Mouse (Mus musculus): ENCODE measurements around the gene Gcfc2.

The Gcfc2 gene

DNA sequence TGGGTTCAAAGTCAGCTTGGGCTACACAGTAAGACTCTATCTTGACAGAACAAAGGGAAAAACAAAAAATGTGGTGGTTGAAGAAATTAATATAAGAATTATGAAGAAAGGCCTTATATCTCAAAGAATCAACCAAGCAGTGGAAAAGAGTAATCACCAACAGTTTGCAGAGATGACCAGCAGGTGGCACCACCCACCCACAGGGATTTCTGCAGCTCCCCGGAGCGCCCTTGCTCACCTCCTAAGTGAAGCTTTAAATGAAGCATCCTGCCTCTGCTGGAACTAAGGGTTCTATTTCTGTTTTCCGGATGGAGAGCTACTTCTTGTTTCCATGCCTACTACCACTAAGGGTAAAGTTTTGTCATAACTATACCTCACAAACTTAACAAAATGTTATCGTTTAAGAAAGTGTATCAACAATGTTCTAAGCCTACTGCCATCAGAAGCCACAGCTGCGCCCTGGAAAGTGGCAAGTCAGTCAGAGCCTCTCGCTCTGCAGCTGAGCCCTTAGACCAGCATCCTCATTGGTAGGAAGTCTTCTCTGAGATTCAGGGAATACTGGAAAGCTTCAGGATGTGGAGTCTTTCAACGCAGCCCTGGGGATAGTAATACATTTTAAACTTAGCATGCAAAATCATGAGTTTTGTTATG is 52.6 kb downstream of the Gcfc2 start:
- DNase-seq (ENCODE audit: low spot score): peak; percentile 42

DNA sequence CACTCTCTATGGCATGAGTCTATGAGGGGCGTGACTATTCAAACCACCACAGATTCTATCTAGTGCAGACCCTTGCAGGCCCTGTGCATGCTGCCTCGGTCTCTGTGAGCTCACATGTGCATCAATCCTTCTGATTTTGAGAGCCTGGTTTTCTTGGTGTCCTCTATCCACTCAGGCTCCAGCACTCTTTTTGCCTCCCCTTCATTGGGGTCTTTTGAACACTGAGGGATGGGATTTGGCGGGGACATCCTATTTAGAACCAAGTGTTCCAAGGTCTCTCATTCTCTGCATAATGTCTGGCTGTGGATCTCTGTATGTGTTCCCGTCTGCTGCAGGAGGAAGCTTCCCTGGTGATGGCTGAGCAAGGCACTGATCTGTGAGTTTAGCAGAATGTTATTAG is 55.8 kb downstream of the Gcfc2 start:
- no peak for DNase-seq (ENCODE audit: low spot score)

DNA sequence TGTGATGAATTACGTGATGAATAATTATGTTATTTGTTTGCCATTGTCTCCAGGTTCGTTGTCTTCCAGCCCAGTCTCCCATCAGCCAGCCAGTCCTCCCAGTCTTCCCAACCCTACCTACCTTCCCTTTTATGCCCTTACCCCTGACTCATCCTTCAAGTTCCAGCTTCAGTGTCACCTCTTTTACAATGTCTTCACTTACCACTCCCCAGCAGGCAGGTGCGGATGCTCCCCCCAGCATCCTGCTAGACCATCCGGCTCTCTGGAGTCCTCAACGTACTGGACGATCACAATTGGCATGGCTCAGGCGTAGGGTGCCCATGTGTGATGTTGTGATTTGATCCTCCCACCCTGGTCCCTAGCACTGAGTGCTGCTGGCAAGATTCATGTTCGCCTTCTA is 62.7 kb downstream of the Gcfc2 start:
- no peak for DNase-seq (ENCODE audit: low spot score)

DNA sequence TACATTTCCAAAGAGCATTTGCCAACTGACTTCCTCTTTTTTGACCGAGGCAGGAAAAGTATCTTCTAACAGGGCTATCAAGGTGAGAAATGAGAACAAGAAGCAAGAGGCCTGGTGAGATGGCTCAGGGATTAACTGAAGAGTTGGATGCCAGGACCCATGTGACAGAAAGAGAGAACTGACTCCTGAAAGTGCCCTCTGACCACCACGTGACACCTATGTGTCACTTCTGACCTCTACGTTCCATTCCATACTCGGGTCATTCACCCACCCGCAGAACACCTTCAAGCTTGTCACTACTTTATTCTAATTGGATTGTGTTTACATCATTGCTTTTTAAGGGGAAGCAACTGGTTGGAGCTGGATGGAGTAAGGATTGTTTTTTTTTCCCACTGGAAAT is 63.1 kb downstream of the Gcfc2 start:
- no peak for DNase-seq (ENCODE audit: low spot score)

DNA sequence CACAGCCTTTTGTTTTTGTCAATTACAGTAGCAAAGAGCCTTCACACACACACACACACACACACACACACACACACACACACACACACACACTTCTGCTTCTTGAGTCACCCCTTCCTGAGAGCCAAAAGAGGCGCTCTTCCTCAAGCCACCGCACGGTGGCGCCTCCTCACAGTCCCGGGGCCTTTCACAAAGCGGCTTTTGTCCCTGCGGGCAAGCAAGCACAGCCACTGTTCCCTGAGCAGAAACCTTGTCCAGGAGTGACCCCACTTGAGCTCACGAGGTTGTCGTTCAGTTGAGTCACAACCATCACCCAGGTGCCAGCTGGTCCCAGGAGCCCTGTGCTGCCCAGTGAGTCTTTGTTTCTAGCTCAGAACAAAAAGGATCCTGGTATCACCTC is 63.5 kb downstream of the Gcfc2 start:
- DNase-seq (ENCODE audit: low spot score): peak; percentile 44

DNA sequence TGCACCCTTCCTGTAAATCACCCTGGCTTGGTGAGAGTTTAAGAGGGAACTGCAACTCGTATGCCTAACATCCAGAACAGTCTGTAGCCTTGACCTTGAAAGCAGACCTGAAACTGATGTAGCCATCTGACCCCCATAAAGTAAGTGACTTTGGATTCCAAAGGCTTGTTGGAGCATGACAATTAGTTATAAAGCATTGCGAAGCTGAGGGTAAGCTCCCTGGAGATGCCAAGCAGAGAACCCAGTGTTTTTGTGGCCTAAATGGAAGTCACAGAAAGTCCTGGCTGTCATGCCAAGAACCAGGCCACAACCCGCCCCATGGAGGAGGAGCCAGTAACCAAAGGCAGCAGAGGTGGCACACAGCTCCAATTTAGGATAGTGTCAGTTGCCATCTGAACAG is 64.1 kb downstream of the Gcfc2 start:
- no peak for DNase-seq (ENCODE audit: low spot score)

DNA sequence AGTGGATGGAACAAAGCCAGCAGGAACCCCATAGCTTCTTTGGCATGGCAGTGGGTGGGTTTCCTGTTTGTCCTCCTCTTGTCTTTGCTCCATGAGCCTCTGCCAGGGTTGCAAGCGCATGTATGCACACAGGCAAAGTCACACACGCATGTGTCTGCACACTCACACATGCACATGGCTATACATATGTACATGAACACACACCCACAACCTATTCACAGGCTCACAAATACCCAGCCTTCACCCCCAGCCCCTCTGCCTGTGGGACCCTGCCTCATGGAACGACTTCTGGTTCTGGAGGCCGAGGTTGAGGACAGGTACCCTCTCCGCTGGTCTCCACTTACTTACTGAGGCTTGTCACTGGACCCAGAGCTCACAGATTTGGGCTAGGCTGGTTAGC is 64.9 kb downstream of the Gcfc2 start:
- DNase-seq (ENCODE audit: low spot score): no peak

DNA sequence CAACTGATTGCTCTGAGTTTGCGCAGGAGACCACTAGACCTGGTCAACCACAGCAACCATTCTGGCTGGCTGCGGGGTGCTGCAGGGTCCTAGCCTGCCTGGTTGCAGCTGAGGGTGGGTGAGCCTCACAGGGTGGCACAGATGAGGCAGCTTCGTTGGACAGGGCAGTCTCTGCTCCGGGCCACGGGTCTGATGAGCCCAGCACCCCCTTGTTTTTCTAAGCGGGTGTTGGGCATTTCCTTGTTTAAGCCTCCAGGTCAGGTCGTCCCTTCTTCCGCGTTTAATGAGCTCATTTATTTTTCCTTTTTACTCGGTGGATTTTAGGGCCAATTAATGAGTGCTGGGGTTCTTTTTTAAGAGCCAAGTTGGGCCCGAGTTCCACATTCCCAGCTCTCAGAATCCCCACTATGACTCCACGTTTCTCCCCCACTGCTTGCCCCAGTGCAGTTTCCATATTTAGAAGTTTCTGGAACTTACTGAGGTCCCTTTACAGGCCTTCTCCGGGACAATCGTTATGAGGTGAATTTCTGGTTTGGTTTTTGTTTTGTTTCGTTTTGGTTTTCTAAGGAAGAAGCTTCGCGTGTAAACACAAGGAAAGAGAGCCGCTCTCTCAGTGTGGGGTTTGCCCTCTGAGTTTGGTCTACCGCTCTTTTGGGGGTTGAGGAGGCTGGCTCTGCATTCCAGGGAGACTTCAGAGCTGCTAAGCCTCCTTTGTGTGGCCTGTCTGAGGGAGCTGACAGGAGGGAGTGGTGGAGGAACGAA is 66.8 kb downstream of the Gcfc2 start:
- no peak for DNase-seq (ENCODE audit: low spot score)

Data from ovary, postnatal 10 days (tissue).